Mouse (Mus musculus): ENCODE results near the gene Cox4i1.

The Cox4i1 gene

DNA sequence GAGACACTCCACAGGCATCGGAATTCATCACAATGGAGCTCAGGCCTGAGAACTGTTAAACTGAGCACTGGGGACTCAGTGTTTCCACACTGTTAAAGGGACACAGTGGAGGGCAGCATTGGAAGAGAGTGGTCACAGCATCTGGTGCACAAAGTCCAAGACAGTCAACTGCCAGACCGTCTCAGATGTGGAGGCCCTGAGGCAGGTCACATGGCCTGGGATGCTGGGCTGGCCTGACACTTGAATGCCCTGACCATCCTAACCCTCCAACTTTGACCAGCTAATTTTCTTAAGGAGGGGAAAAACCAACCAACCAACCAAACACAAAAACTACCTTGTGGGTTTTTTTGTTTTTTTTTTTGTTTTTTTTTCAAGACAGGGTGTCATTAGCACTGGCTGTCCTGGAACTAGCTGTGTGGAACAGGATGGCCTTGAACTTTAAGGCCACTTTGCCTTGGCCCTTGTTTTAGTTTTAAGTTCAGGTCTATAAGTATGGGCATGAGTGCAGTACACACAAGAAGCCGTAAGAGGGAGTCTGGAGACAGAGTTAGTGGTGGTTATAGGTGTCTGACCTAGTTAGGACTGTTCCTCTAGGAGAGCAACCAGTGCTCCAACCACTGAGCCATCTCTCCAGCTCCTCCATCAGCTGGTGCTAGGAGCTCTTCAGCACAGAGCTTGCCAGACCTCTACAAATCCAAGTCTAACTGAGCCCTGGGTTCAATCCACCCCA, 2.1 kb upstream of the Cox4i1 start:
- no peak for DNase-seq

DNA sequence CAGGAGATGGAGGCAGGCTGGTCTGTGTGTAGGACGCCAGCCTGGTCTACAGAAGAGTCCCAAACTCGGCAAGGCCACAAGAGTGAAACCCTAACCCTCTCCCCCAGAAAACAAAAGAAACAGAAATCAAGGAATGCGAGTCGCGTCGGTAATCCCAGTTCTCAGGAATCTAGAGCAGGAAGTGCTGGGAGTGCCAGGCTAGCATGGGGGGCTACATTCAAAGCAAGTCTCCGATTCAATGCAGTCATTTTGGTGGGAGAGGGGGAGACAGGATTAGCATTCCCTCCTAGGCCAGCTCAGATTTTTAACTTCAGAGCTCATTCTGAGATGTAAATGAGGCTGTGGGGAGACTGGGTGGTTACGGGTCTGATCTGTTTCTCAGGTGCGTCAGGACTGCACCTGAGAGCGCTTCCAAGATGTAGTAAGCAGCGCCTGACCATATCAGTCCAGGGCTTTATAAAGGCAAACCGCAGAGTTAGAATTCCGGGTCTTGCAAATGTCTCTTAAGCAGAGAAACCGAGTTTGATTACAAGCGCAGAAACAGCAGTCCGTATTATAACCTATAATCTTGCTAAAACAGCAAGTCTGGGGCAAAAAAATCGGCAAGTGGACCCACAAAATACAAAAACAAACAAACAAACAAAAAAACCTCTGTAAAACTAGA, 1.1 kb upstream of the Cox4i1 start:
- DNase-seq = no peak

DNA sequence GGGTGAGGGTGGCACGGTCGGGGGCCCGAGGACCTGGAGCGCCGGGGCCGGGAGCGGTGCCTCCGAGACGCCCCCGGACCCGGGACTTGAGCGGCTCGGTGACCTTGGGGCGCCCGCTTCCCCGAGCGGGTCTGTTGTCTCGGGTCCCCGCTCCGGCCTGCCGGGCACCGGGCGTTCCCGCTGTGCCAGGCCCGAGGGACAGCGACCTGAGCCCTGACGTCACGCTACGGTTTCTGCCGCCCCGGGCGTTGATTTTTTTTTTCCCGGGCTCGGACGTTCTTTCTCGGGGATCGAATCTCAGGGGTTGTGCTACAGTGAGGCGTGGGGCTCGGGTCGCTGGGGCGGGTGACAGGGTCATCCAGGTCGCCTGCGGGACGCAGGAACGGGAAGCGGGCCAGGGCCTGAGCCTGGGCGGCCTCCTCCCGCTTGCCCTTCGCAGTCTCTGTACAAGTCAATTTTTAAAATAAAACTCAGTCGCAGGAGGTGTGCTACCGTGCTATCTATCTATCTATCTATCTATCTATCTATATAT, 418 bp downstream of the Cox4i1 start, which contains the start of gene Emc8:
Gene Emc8, minus strand, starts transcription at position 200 of the 532 bp plus-strand sequence.
- no peak for DNase-seq

DNA sequence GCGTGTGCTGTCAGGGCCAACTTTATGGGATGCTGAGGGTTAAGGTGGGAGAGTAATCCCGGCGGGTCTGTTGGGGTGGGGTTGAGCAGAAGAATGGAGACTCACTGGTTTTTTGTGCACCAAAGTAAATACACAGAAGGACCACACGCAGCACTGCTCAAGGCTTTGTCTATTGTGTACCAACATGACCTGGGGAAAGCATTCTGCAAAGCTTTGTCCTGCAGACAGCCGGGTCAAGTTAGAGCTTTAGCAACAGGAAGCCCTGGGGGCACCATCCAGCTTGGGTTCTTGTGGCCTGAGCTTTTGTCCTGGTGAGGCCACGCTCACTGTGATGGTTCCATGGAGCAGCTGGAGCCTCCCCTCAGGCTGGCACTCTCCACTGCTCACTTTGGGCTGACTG, 3.8 kb downstream of the Cox4i1 start:
- no peak for DNase-seq

DNA sequence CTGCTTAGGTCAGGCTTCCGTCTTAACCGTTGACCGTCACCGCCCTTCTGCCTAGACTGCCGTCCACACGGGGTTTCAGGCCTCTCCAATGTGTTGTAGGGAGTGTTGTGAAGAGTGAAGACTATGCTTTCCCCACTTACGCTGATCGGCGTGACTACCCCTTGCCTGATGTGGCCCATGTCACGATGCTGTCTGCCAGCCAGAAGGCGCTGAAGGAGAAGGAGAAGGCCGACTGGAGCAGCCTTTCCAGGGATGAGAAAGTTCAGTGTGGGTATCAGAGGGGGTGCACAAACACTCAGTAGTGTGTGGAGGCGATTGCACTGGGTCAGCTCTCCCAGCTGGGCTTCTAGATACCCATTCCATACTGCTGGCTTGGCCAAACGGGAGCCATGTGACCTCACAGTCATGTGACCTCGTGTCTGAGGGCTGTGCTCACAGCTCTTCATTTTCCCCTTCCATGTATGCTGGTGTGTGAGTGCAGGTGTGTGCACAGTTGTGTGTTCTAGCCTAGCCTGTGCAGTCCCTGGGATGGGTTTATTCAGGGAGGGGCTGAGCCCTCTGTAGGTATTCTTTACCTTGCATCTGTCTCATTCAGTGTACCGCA, 4.7 kb downstream of the Cox4i1 start:
- no peak for DNase-seq

DNA sequence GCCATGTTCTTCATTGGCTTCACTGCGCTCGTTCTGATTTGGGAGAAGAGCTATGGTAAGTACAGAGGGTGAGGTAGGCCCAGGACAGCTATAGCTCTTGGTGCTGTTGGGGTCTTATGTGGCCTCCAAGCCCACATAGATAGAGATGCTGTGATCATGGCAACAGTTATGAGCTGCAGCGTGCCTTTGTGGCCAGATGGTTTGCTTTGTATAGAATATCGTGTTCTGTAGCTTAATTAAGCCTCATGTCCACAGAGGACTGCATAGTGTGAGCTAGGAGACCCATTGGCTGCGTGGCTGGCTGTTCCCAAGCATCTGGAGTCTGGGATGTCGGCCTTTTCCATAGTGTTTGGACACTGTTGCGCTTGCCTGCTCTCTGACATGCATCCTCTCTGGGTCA, 5.3 kb downstream of the Cox4i1 start:
- no peak for DNase-seq

DNA sequence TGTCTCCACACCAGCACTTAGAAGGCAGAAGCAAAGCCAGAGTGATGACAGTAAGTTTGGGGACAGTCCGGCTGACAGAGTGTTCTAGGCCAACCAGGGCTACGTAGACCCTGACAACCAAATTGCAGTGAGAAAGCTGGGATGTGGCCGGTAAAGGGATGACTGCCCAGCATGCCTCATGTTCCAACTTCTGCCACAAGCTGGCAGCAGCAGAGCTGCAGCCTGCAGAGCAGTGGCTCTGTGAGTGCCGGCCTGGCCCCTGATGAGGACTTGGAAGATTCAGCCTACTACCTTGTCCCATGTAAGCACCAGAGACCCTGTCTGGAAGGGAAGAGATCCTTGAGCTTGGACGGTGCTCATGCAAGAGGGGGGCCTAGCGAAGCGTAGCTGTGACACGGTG, 7.7 kb downstream of the Cox4i1 start:
- DNase-seq = no peak

DNA sequence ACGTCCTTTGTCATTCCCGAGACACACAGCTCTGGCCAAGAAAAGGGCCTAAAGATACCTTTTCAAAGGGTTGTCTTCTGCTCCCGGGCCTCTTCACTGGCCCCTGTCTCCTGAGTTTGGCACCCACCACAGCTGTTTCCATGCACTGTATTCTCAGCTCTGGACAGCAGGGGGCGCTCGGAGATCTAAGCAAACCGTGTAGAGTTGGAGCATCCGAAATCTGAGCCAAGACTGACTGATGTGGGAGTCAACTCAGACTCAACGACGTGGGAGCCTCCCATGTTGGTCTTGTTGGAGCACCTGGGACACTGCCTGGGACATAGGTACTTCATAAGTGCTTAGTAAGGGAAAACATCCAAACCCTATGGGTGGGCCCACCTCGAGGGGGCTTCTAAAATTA, 10.4 kb downstream of the Cox4i1 start:
- DNase-seq = peak; percentile 83 to 89

DNA sequence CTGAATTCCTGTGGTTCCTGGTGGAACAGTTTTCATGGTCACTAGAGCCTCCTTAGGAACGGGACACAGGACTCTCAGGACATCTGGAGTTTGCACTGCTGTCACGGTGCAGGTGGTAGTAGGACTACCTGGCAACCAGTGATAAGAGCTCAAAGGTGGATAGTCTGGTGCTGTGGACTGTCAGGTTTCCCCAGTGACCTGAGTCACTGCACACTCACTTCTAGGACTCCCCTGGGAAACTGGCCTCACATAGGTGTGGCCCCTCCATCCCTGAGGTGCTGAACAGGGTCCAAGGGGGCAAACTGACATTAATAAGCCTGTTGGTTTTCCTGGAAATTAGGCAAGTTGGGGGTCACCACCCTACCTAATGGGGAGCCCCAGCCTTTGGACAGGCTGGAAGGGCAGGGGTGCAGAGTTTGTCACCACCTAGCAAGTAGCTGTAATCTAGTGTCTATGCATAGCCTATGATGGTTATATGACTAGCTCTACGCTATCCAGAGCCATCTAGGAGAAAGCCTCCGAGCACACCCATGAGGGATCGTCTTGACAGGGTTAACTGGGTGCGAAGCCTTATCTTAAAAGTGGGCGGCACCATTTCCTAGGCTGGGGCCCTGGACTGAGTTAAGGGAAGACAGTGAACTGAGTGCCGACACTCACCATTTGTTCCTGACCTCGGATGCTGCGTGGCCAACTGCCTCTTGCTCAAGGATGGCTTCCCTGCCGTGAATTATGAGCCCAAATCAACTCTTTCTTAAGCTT, 11.8 kb downstream of the Cox4i1 start:
- DNase-seq = no peak

DNA sequence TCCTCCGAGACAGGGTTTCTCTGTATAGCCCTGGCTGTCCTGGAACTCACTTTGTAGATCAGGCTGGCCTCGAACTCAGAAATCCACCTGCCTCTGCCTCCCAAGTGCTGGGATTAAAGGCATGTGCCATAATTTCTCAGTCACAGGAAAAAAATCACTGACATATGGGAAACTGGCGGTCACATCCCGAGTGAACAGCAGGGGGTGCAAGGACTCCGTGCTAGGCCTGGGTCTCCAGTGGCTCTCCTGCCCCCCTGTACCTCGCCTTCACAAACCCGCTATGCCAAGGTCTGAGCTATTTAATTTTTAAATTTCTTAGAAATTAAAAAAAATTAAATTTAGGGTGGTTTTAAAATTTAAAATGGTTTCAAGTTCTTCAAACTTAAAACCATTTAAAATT, 12.4 kb downstream of the Cox4i1 start:
- peak; percentile 55 to 72 for DNase-seq

DNA sequence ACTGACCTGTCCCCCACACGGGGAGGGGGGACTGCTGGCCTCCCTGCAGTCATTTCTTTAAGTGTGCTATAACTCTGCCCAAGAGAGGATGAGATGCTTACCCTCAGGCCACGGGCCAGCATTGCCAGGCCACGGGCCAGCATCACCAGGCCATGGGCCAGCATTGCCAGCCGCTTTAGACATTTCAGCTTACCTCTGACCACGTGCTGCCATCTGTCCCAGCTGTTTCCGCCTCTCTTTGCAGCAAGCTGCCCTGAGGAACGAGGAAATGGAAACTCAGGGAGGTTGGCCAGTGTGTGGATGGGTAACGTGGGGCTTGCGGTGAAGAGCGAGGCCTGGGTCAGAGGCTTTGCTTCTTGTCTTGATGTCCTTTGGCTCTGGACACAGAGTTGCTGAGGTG, 13.1 kb downstream of the Cox4i1 start:
- DNase-seq = peak in 1 of 2 experiments; percentile 35

DNA sequence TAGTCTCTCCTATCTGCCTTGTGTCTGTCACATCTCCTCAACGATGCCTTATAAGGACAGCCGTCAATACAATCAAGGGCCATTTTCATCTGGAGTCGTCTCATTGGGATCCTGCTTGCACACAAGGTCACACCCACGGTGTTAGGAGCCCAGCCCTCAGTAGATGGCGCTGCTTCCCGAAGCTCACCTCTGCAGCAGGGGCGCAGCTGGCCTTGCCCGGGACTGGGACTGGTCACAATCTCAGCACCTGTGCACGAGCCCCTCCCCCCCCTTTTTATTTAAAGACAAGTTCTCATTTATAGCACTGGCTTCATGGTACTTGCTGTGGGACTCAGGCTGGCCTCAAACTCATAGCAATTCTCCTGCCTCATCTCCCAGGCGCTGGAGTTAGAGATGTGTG, 15.6 kb downstream of the Cox4i1 start:
- DNase-seq = peak; percentile 78 to 85

DNA sequence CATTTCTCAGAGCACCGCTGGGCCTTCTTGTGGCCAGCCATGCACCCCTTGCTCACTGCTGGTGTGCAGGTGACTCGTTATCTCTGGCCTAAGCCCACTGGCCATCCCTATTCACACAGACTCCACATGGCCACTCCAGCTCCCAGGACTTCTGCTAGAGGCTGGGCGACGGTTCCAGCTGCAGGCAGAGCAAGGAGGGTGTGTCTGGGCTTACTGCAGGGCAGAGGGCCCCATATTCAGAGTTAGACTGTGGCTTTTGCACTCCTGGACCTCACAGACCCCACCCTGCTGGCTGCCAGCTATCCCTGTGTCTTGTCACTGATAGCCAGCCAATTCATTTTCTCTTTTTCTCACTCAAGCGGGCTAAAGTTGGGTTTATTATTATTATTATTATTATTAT, 16.1 kb downstream of the Cox4i1 start:
- no peak for DNase-seq

DNA sequence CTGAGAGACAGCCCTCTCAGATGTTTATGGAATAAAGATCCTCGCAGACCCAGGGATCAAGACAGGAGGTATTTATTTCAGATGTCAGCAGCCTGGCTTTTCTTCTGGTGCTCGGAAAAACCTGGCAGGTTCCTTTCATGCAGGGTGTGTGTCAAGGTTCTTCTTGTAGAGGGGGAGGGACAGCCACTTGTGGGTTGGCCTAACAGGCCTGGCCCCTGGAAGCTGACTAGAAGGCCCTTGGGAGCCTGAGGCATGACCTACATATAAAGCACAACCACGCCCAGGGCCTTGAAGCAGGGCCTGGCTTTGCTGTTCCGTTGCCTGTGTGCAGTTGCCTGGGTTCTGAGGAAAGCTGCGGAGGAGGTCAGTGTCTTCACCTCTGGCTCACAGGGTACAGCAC, 17.1 kb downstream of the Cox4i1 start:
- DNase-seq = peak; percentile 56 to 64

DNA sequence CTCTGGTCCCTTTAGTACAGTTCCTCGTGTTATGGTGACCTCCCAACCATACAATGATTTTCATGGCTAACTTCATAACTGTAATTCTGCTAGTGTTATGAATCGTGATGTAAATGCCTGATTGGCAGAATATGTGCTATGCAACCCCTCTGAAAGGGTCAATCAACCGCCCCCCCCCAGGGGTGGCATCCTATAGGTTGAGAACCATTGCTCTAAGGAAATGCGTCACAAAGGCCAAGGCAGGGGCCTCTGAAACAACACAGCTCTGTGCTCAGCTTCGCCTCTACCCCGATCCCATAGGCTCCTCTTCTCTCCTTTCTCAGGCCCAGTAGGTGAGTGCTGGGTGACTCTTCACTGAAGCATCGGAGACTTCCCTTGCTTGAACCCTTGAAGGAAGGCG, 17.6 kb downstream of the Cox4i1 start:
- no peak for DNase-seq

DNA sequence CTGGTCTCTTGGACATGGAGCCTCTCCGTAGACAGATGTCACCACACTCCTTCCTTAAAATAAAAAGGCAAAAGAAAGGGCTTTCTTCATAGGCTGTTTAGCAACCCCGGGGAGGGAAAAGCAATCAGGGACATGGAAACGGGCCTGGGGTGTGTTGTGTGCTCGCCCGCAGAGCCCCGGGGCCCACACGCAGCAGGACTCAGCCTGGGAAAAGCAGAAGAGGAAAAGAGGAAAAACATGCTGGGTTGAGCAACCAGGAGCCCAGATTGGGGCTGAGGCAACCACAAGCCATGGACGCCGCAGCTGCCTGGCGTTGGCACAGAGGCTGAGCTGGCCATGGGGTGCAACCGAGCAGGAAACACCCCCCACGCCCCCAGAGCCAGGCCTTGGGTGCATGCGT, 18.0 kb downstream of the Cox4i1 start:
- DNase-seq = peak; percentile 66 to 75

DNA sequence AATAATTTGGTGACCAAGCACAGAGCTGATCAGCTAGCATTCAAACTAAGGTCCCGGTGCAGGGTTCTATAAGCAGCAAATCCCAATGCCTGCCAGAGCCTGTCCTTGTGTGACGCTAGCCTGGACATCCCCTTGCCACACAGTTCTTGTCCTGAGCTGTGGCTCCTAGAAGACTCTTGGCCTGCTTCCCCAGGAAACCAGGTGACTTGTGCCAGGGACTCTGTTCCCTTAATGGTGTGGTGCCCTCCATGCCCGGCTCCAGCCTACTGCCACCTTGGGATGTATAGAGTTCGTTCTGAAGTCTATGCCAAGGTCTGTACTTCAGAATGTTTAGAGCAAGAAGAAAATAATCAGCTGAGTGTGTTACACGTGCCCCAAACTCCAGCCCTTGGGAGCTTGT, 18.6 kb downstream of the Cox4i1 start:
- no peak for DNase-seq

DNA sequence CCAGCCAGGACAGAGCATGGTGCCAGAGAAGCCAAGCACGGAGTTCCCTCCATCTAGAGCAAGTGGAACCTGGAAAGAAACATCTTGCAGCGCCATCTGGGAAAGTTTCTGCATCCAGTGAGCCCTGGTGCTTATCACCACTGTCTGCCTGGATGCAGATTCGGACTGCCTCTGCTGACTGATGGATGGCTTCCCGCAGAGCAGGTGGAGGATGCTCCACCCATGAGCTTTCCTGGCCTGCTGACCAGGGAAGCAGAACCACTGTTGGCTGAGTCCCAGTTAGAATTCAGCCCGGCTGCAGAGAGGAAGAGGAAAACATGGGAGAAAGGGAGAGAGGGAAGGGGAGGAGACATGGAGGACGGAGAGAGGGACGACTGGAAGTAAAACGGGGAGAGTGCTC, 19.8 kb downstream of the Cox4i1 start:
- peak; percentile 40 to 68 for DNase-seq

DNA sequence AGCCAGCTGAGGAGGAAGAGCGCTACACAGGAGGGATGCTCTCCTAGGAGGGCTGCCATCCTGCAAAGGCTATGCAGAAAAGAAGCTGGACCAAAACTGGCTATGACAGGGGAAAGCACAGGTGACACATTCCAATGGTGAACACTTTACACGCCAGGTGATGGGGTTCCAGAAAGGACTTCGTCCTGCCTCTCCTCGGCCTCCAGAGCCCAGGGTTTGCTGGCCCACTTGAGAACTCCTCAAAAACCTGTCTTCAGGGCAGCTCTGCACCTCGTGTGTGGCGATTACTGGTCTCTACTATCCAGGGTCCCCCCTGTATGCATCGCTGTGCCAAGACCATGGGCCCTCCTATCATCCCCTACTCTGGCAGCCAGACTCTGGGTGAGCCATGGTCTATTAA, 20.5 kb downstream of the Cox4i1 start:
- DNase-seq = no peak

DNA sequence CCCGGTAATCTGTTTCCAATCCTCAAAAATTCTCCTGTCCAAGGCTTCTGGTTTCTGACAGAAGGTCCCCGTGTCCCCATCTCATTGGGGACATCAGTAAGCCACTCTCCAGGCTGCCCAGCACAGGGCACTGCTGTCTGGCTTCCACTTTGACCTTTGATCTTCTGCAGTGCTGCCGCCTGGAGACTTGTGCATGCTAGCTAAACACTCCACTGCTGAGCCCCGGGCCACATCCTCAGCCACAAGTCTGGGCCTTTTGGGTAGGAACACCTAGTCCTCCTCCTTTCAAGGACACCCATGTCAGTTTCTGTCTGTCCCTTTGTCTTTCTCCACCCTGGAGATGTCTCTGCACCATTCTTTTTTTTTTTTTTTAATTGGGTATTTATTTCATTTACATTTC, 24.9 kb downstream of the Cox4i1 start:
- no peak for DNase-seq

DNA sequence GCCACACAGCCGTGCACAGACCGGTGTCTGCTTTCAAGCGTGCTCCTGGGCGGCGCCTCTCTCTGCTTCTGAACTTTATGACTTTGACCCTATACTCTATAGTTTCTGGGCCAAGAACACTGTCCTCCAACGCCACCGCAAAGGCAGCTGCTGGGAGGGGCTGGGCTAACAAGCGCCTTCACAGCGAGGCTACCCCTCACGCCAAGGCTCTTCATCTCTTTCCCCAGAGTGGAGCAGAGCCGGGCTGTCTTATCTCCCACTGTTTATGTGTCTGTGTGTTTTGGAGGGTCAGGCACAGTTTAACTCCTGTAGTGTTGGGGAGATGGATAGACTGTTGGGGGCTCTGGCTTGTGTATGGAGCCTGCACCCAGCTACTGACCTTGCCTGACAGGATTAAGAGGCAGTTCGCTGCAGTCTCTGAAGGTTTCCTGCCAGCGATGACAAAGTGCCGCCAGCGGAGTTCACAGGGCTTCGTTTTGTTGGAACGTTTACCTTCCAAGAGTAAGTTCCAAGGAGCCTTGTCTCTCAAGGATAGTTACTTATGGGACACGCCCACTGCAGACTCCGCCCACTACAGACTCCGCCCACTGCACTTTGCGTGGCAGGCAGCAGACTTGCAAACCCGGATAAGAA, 26.0 kb downstream of the Cox4i1 start:
- DNase-seq = peak; percentile 68 to 87

DNA sequence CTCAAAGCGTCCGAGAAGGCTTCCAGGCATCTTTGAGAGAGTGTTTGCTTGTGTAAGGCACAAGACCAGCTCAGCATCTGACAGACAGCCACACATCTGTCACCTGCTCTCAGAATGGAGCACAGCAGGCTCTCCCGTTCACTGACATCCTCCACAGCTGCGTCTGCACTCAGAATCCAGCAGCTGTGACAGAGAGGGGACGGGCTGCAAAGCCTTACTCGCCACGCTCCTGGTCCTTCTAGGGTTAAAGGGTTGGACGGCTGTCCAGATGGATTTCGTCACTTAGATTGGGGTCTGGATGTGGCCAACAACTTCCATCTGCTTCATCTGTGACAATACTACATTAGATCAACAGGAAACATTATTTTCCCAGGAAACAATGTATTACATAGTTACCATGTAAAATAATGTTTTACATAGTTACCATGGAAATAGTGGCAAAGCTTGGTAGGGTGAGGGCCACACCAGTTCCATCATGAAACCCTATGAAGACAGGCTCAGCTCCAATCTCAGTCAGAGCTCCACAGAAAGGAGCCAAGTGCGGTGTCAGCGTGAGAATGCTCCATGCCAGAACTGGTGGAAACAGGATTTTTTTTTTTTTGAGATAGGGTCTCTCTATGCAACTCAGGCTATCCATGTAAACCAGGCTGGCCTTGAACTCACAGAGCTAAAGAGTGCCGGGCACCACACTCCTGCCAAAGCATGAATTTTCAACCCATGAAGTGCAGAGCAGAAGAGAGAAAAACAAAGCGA, 28.6 kb downstream of the Cox4i1 start:
- DNase-seq = peak; percentile 73 to 91

Data from lung, postnatal 4 days (tissue).